Mouse (Mus musculus): ENCODE data around the gene Thsd7a.

- no peak for TF ChIP-seq POLR2A (IDR thresholded peaks at IDR 0.05; ENCODE audit: control insufficient read depth, extremely low read depth, insufficient read depth, low read length, poor library complexity)
- no peak for TF ChIP-seq CTCF (IDR thresholded peaks at IDR 0.05; ENCODE audit: borderline replicate concordance, control insufficient read depth, extremely low read depth, insufficient read depth, low read length, poor library complexity)
These were observed 398.5 kb downstream of the Thsd7a start for GRCm38 (mm10) chr6:12350753-12351152.

Measured in thymus, adult 2 months (tissue).